Mouse (Mus musculus): Measurements from ENCODE around the gene Mon2. TPM values are rescaled to one million over a fixed set of nuclear protein-coding genes. Genes with fewer than 3 reads are reported as not detected.
"Not testable (repeated sequence)": the region's sequence is repeated elsewhere in the genome, so short reads cannot be mapped to it uniquely, and the experiment has no call there.

The Mon2 gene
- polyA plus RNA-seq, 1 experiment from 2014 or later: 32.4 TPM

GRCm38 (mm10) chr10:122979356-122979755 lies 96.9 kb downstream of the Mon2 start:
- peak; percentile 40; the same call in 1 of the 2 replicates for ATAC-seq (ENCODE audit: insufficient number of reproducible peaks, insufficient read depth, low FRiP score, low TSS enrichment, low read depth)
- H3K9me3 ChIP-seq: no peaks in the 10 kb centered on the region
- H3K27ac ChIP-seq: no peak overlapping the region
- no peaks in the 10 kb centered on the region for H3K27me3 ChIP-seq
- no peak overlapping the region for H3K9ac ChIP-seq
- H3K4me3 ChIP-seq: no peak overlapping the region
- peaks cover 30% of the 10 kb centered on the region for H3K36me3 ChIP-seq
- H3K4me1 ChIP-seq: peaks cover 22% of the 10 kb centered on the region
- H3K4me2 ChIP-seq: no peak overlapping the region

- Histone ChIP-seq H3K27ac (peak overlapping the region; percentile 60), H3K4me3 (no peak overlapping the region), H3K4me2 (no peak overlapping the region), H3K4me1 (peaks cover 14% of the 10 kb centered on the region), H3K36me3 (peaks cover 19% of the 10 kb centered on the region), H3K9me3 (no peaks in the 10 kb centered on the region), H3K27me3 (no peaks in the 10 kb centered on the region), H3K9ac (no peak overlapping the region)
- ATAC-seq (ENCODE audit: insufficient number of reproducible peaks, insufficient read depth, low FRiP score, low TSS enrichment, low read depth): no peak
- 69% methylated on average over 9 of the region's 9 CpGs for WGBS
Observed at GRCm38 (mm10) chr10:122976038-122976437, 100.3 kb downstream of the Mon2 start.

GRCm38 (mm10) chr10:122973241-122973640 lies 103.1 kb downstream of the Mon2 start:
- Histone ChIP-seq H3K27me3 (no peaks in the 10 kb centered on the region), H3K9ac (no peak overlapping the region), H3K4me3 (no peak overlapping the region), H3K36me3 (no peaks in the 10 kb centered on the region), H3K4me1 (peaks cover 14% of the 10 kb centered on the region), H3K4me2 (no peak overlapping the region), H3K9me3 (no peaks in the 10 kb centered on the region), H3K27ac (no peak overlapping the region)
- no peak for ATAC-seq (ENCODE audit: insufficient number of reproducible peaks, insufficient read depth, low FRiP score, low TSS enrichment, low read depth)

GRCm38 (mm10) chr10:122970188-122970587 lies 106.1 kb downstream of the Mon2 start:
- H3K36me3 ChIP-seq: no peaks in the 10 kb centered on the region
- 89% methylated on average over 7 of the region's 7 CpGs for WGBS
- ATAC-seq (ENCODE audit: insufficient number of reproducible peaks, insufficient read depth, low FRiP score, low TSS enrichment, low read depth): no peak
- 0 out of 2 replicates have a peak, but pooled peaks cover 3% of the 10 kb centered on the region for H3K4me1 ChIP-seq
- no peaks in the 10 kb centered on the region for H3K9me3 ChIP-seq
- no peak overlapping the region for H3K27ac ChIP-seq
- H3K4me3 ChIP-seq: no peak overlapping the region
- H3K9ac ChIP-seq: no peak overlapping the region
- H3K27me3 ChIP-seq: no peaks in the 10 kb centered on the region
- no peak overlapping the region for H3K4me2 ChIP-seq

- Histone ChIP-seq H3K4me1 (peaks cover 20% of the 10 kb centered on the region), H3K4me3 (no peak overlapping the region), H3K27me3 (no peaks in the 10 kb centered on the region), H3K9me3 (no peaks in the 10 kb centered on the region), H3K36me3 (no peaks in the 10 kb centered on the region), H3K27ac (no peak overlapping the region), H3K9ac (no peak overlapping the region), H3K4me2 (no peak overlapping the region)
- 64% methylated on average over 7 of the region's 7 CpGs for WGBS
- no peak for ATAC-seq (ENCODE audit: insufficient number of reproducible peaks, insufficient read depth, low FRiP score, low TSS enrichment, low read depth)
Observed at GRCm38 (mm10) chr10:122966421-122966820, 109.9 kb downstream of the Mon2 start.

- H3K36me3 ChIP-seq; H3K4me3 ChIP-seq; H3K9ac ChIP-seq; H3K27me3 ChIP-seq; H3K27ac ChIP-seq; H3K4me2 ChIP-seq; ATAC-seq (ENCODE audit: insufficient number of reproducible peaks, insufficient read depth, low FRiP score, low TSS enrichment, low read depth); H3K9me3 ChIP-seq: not testable (repeated sequence)
- H3K4me1 ChIP-seq: peaks cover 20% of the 10 kb centered on the region
- 94% methylated on average over 5 of the region's 5 CpGs for WGBS
Observed at GRCm38 (mm10) chr10:122965650-122966049, 110.7 kb downstream of the Mon2 start.

- Histone ChIP-seq H3K27ac (peak overlapping the region; percentile 39; the same call in 1 of the 2 replicates), H3K4me1 (peaks cover 20% of the 10 kb centered on the region), H3K4me2 (peak overlapping the region; percentile 55), H3K27me3 (no peaks in the 10 kb centered on the region), H3K4me3 (peak overlapping the region; percentile 27), H3K36me3 (no peaks in the 10 kb centered on the region), H3K9me3 (peaks cover 6% of the 10 kb centered on the region; the same call in 1 of the 2 replicates), H3K9ac (peak overlapping the region; percentile 68; the same call in 1 of the 2 replicates)
- WGBS: 31% methylated on average over 4 of the region's 4 CpGs
- ATAC-seq (ENCODE audit: insufficient number of reproducible peaks, insufficient read depth, low FRiP score, low TSS enrichment, low read depth): no peak
Observed at GRCm38 (mm10) chr10:122964241-122964636, 112.1 kb downstream of the Mon2 start.

- H3K9ac ChIP-seq: peak overlapping the region; percentile 68
- peaks cover 6% of the 10 kb centered on the region; the same call in 1 of the 2 replicates for H3K9me3 ChIP-seq
- peak overlapping the region; percentile 39; the same call in 1 of the 2 replicates for H3K27ac ChIP-seq
- H3K4me2 ChIP-seq: peak overlapping the region; percentile 55
- H3K27me3 ChIP-seq: no peaks in the 10 kb centered on the region
- 6% methylated on average over 21 of the region's 21 CpGs for WGBS
- no peak for ATAC-seq (ENCODE audit: insufficient number of reproducible peaks, insufficient read depth, low FRiP score, low TSS enrichment, low read depth)
- H3K4me1 ChIP-seq: peaks cover 20% of the 10 kb centered on the region
- no peaks in the 10 kb centered on the region for H3K36me3 ChIP-seq
- peak overlapping the region; percentile 27 for H3K4me3 ChIP-seq
Observed at GRCm38 (mm10) chr10:122963463-122964240, 112.7 kb downstream of the Mon2 start.

GRCm38 (mm10) chr10:122962651-122963050 lies 113.7 kb downstream of the Mon2 start:
- Histone ChIP-seq H3K36me3 (no peaks in the 10 kb centered on the region), H3K4me2 (no peak overlapping the region), H3K4me3 (no peak overlapping the region), H3K27ac (no peak overlapping the region), H3K27me3 (no peaks in the 10 kb centered on the region), H3K9ac (no peak overlapping the region), H3K9me3 (peaks cover 6% of the 10 kb centered on the region; the same call in 1 of the 2 replicates), H3K4me1 (peaks cover 20% of the 10 kb centered on the region)
- WGBS: 71% methylated on average over 9 of the region's 9 CpGs
- ATAC-seq (ENCODE audit: insufficient number of reproducible peaks, insufficient read depth, low FRiP score, low TSS enrichment, low read depth): no peak

- Histone ChIP-seq H3K4me2 (no peak overlapping the region), H3K36me3 (no peaks in the 10 kb centered on the region), H3K4me3 (no peak overlapping the region), H3K4me1 (peaks cover 16% of the 10 kb centered on the region), H3K27me3 (no peaks in the 10 kb centered on the region), H3K9me3 (peaks cover 6% of the 10 kb centered on the region; the same call in 1 of the 2 replicates), H3K9ac (no peak overlapping the region), H3K27ac (no peak overlapping the region)
- ATAC-seq (ENCODE audit: insufficient number of reproducible peaks, insufficient read depth, low FRiP score, low TSS enrichment, low read depth): no peak
- 54% methylated on average over 9 of the region's 9 CpGs for WGBS
Observed at GRCm38 (mm10) chr10:122961494-122961893, 114.8 kb downstream of the Mon2 start.

- ATAC-seq (ENCODE audit: insufficient number of reproducible peaks, insufficient read depth, low FRiP score, low TSS enrichment, low read depth): no peak
- H3K4me2 ChIP-seq: no peak overlapping the region
- no peaks in the 10 kb centered on the region for H3K36me3 ChIP-seq
Observed at GRCm38 (mm10) chr10:122960738-122961137, 115.6 kb downstream of the Mon2 start.

GRCm38 (mm10) chr10:122960216-122960615 lies 116.1 kb downstream of the Mon2 start:
- Histone ChIP-seq H3K27me3 (no peaks in the 10 kb centered on the region), H3K4me1 (peaks cover 16% of the 10 kb centered on the region), H3K4me2 (no peak overlapping the region), H3K9me3 (peaks cover 6% of the 10 kb centered on the region; the same call in 1 of the 2 replicates), H3K4me3 (no peak overlapping the region), H3K27ac (no peak overlapping the region), H3K9ac (no peak overlapping the region), H3K36me3 (no peaks in the 10 kb centered on the region)
- WGBS: 87% methylated on average over 16 of the region's 16 CpGs
- ATAC-seq (ENCODE audit: insufficient number of reproducible peaks, insufficient read depth, low FRiP score, low TSS enrichment, low read depth): no peak

More at GRCm38 (mm10) chr10:122960738-122961137, 115.6 kb downstream of the Mon2 start:
- H3K4me3 ChIP-seq: no peak overlapping the region
- 73% methylated on average over 16 of the region's 16 CpGs for WGBS
- H3K27me3 ChIP-seq: no peaks in the 10 kb centered on the region
- H3K9ac ChIP-seq: no peak overlapping the region
- peaks cover 6% of the 10 kb centered on the region; the same call in 1 of the 2 replicates for H3K9me3 ChIP-seq
- H3K27ac ChIP-seq: no peak overlapping the region
- peaks cover 16% of the 10 kb centered on the region for H3K4me1 ChIP-seq
